ENCODE assay signal across 12 mouse cellular contexts in genomic region chr7:49298431-49298839, GRCm38 (mm10).
DNase-seq lines count a peak whose midpoint lies in the region; ATAC-seq and TF ChIP-seq lines count a peak whose summit lies in the region.
"Had no signal": no experiment of that assay in that cellular context is flagged by ENCODE, and none has a peak within 500 bp of the region (broad histone marks: within the 10 kb centered on the region; RNA-seq: fewer than 3 reads in every experiment).

No protein-coding gene starts in this region.

- no peaks in the 10 kb centered on the region for H3K27me3 ChIP-seq in midbrain, embryonic 11.5 days (ENCODE audit: control insufficient read depth, insufficient read depth, low read length)
- no peaks in the 10 kb centered on the region for H3K27me3 ChIP-seq in midbrain, embryonic 14.5 days (ENCODE audit: control insufficient read depth, insufficient read depth, low read length)
- no peaks in the 10 kb centered on the region for H3K27me3 ChIP-seq in kidney, adult 2 months (replicated peaks; ENCODE audit: control insufficient read depth, insufficient read depth, low read length)

- no peak overlapping the region for H3K4me3 ChIP-seq in midbrain, embryonic 11.5 days (ENCODE audit: low read depth, low read length)
- H3K4me3 ChIP-seq in midbrain, embryonic 14.5 days (replicated peaks; ENCODE audit: low read depth, low read length): no peak overlapping the region
- no peak overlapping the region for H3K4me3 ChIP-seq in kidney, adult 2 months (ENCODE audit: insufficient read depth, low read depth, low read length)
- H3K4me3 ChIP-seq: left cerebral cortex, adult 2 months had no signal

- no peak for TF ChIP-seq POLR2A in kidney, adult 2 months (IDR thresholded peaks at IDR 0.05; ENCODE audit: low read depth, low read length)

- H3K36me3 ChIP-seq in midbrain, embryonic 11.5 days (ENCODE audit: control insufficient read depth, insufficient read depth, low read length): no peaks in the 10 kb centered on the region
- no peaks in the 10 kb centered on the region for H3K36me3 ChIP-seq in midbrain, embryonic 14.5 days (ENCODE audit: control insufficient read depth, insufficient read depth, low read length)
- no peaks in the 10 kb centered on the region for H3K36me3 ChIP-seq in kidney, adult 2 months (ENCODE audit: control insufficient read depth, insufficient read depth, low read length)

- no peak overlapping the region for H3K4me2 ChIP-seq in midbrain, embryonic 11.5 days
- no peak overlapping the region for H3K4me2 ChIP-seq in midbrain, embryonic 14.5 days (ENCODE audit: low read length)

- peak; percentile 77 for DNase-seq in midbrain, embryonic 11.5 days (ENCODE audit: low spot score, missing footprints)
- DNase-seq in midbrain, embryonic 14.5 days: no peak
- DNase-seq in kidney, adult 2 months: peak; percentile 81
- peak; percentile 90 to 91 for DNase-seq in lung, adult 18-20 months
- peak; percentile 94 for DNase-seq in yolk sac, embryonic 10.5 days (ENCODE audit: low spot score)
- DNase-seq in left cerebral cortex, postnatal 25 days (ENCODE audit: low spot score in 2 of 2): no peak
- no peak for DNase-seq in right cerebral cortex, adult 18-20 months
- DNase-seq: cerebellum, postnatal 25 days; heart, postnatal 10 days; liver; thymus, postnatal 4 days had no signal

- WGBS in midbrain, embryonic 11.5 days: 7% methylated on average over 4 of the region's 4 CpGs
- WGBS in midbrain, embryonic 14.5 days: 16% methylated on average over 4 of the region's 4 CpGs
- WGBS in kidney, adult 2 months: 39% methylated on average over 4 of the region's 4 CpGs

- no peak for TF ChIP-seq CTCF in kidney, adult 2 months (conservative IDR thresholded peaks at IDR 0.05; ENCODE audit: insufficient read depth, insufficient read length, low read depth, low read length)

- H3K4me1 ChIP-seq in midbrain, embryonic 11.5 days (ENCODE audit: control insufficient read depth, insufficient read depth, low read length): peaks cover 5% of the 10 kb centered on the region; the same call in 1 of the 2 replicates
- H3K4me1 ChIP-seq in midbrain, embryonic 14.5 days (ENCODE audit: control insufficient read depth, insufficient read depth, low read length): 0 out of 2 replicates have a peak, but pooled peaks cover 2% of the 10 kb centered on the region
- H3K4me1 ChIP-seq in kidney, adult 2 months (ENCODE audit: control insufficient read depth, insufficient read depth, low read length): peaks cover 15% of the 10 kb centered on the region

- intact Hi-C loops in left cerebral cortex, postnatal 25 days (cut with DNase I): no loop called here

- no peak overlapping the region for H3K27ac ChIP-seq in midbrain, embryonic 11.5 days (ENCODE audit: low read depth, low read length)
- H3K27ac ChIP-seq in midbrain, embryonic 14.5 days (replicated peaks; ENCODE audit: low read depth, low read length): no peak overlapping the region
- no peak overlapping the region for H3K27ac ChIP-seq in kidney, adult 2 months (ENCODE audit: insufficient read depth, low read depth, low read length)
- H3K27ac ChIP-seq: left cerebral cortex, adult 2 months had no signal

- no peaks in the 10 kb centered on the region for H3K9me3 ChIP-seq in midbrain, embryonic 11.5 days (ENCODE audit: control insufficient read depth, low read length)
- no peaks in the 10 kb centered on the region for H3K9me3 ChIP-seq in midbrain, embryonic 14.5 days (ENCODE audit: control insufficient read depth, low read length)

- no peak for ATAC-seq in midbrain, embryonic 11.5 days (ENCODE audit: low FRiP score)
- no peak for ATAC-seq in midbrain, embryonic 14.5 days (ENCODE audit: low FRiP score, low TSS enrichment)

- no peak overlapping the region for H3K9ac ChIP-seq in midbrain, embryonic 11.5 days (ENCODE audit: low read length)
- no peak overlapping the region for H3K9ac ChIP-seq in midbrain, embryonic 14.5 days (replicated peaks; ENCODE audit: low read length)

Comparison
In these comparisons a context has a peak if more than half of its experiments do, and no peak if none do; other contexts are left out.
1. DNase-seq: peak in midbrain, embryonic 11.5 days (single experiment), kidney, adult 2 months (single experiment), lung, adult 18-20 months (2 of 2) and yolk sac, embryonic 10.5 days (single experiment); none in midbrain, embryonic 14.5 days (single experiment), left cerebral cortex, postnatal 25 days (0 of 2) and right cerebral cortex, adult 18-20 months (single experiment).